Mouse (Mus musculus) frontal cortex, adult (tissue): ENCODE measurements around the gene Wwc1.

ENCODE experiments used
- ATAC-seq: cut with Nextera tagmentation; 2 replicates; pipeline ENCODE4 v1.9.2; 2017; ENCODE audit warnings: mild to moderate bottlenecking, moderate library complexity, mixed read lengths; ENCODE audit not compliant: low TSS enrichment

Gene Wwc1

GRCm38 (mm10) chr11:35973135-35973534 is 7.2 kb downstream of the Wwc1 start:
- ATAC-seq: no peak

- ATAC-seq: no peak
Measured at GRCm38 (mm10) chr11:35972270-35972931, 7.9 kb downstream of the Wwc1 start.

GRCm38 (mm10) chr11:35970806-35971705 is 9.3 kb downstream of the Wwc1 start:
- ATAC-seq: no peak

DNA sequence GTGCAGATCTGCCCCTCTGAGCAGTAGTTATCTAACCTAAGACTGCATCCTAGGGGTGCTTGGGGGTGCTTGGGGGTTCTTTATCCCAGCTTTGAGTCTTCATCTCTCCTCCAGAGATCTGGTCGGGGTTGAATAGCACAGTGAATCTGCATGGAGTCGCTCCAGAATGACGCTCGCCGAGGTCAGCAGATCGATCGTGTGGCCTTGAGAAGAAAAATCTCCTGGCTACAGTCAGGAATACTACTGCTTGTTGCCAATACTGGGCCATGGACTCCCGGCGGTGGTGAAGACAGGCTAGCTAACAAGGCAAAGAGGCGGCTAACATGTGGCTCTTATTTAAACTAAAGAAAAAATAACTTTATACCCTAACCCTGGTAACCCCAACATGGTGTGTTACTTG is 12.0 kb downstream of the Wwc1 start:
- ATAC-seq: no peak

DNA sequence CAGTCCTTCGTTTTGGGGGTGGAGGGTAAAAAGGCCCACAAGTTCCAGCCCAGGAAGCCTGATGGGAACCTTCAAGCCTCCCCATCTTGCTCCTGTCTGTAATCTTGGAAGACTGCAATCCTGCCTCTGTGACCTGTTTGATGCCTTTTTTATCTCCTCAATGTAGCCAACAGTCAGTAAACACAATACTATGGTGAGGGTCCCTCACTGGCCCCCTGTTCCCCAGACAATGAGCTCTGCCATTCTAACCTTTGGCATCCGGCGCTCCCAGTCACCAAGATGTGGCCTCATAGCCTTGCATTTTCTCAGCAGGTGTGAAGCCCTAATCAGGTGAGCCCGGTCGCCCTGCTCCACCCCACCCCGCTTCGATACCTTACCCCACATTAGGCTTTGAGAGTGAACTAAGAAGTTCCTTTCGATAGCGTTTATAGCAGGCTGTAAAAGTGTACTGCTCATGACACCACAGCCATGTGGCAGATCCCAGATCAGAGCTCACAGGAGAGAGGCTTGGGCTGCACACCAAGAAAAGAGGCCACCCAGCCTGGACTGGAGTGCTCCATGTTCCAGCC is 16.3 kb downstream of the Wwc1 start:
- ATAC-seq: no peak

GRCm38 (mm10) chr11:35963554-35963953 is 16.8 kb downstream of the Wwc1 start:
- no peak for ATAC-seq

DNA sequence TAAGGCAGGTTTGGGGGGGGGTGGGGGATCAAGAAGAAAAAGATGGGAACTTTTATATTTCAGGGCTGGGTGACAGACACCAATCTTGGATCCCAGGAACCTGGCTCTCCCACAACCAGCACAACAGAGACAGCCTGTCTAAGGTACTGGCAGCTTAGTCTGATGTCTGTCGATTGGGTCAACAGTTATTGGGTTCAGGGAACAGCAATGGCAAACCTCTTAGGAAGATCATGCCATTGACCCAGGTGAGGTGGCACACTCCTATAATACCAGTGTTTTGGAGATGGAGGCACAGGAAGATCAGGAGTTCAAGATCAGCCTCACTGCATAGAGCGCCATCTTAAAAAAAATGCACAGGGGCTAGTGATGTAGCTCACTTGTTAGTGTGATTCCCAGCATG is 17.9 kb downstream of the Wwc1 start:
- ATAC-seq: no peak

DNA sequence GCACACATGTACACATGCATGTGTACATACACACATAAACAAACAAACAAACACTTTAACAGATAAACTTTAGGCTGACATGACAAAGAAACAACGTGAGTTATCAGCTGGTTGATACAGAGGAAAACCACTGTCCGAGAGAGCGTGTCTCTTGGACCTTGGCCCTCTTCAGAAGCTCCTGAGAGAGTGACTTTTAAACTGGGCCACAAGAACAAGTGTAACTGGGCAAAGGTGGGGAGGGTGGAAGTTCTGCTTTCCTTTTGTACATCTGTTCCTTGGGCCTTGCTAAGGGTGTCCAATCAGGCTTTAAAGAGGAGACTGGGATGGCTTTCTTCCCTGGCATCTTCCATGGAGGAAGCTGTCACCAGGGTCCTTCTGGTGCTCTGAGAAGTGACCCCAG is 21.1 kb downstream of the Wwc1 start:
- ATAC-seq: no peak

DNA sequence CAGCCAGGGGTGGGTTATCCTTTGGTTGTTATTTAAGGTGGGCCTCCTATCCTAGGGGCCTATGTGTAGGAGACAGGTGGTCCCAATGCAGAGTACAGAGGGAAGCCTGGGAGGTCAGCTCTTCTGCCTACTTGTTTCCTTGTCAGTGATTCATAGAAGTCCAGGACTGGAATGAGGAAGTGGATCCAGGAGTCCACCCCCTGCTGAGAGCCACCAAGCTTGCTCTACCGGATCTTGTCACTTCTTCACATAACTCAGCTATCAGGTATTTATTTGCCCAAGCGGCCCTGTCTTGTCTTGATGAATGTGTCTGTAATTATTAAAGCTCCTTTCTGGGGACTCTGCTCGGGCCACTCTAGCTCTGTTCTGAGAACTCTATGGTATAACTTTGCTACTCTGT is 24.8 kb downstream of the Wwc1 start:
- no peak for ATAC-seq

DNA sequence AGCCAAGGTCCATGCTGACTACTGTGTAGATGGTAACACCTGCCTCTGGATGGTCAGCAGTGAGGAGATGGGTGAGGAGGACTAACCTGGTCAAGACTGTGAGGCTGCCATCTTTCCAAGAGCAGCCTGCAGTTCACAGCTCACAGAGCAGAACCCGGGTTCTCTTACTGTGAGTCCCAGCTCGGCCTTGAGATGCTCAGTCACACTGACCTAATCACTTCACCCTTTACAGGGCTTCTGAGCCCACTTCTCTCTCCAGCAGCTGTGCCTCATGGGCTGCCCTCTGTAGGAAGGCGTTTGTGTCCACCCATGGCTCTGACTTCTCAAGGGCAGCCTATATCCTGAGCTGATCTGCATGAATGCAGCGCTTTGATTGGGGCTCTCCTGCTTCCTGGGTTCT is 27.1 kb downstream of the Wwc1 start:
- ATAC-seq: no peak

DNA sequence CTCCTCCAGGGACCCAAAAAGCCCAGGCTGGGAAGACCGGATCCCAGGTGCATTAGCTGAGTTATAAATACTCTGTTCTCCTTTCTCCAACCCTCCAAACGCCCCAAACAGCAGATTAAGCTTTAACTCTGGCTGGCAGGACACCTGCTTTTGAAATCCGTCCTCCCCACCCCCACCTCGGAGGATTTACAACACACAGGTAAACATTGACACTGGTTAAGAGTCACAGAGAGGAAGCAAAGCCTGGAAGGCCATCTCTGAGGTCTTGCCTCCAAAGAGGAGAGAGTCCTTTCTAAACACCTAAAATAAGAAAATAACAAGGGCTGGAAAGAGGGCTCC is 28.6 kb downstream of the Wwc1 start:
- ATAC-seq: no peak

GRCm38 (mm10) chr11:35951058-35951726 is 29.1 kb downstream of the Wwc1 start:
- ATAC-seq: no peak

DNA sequence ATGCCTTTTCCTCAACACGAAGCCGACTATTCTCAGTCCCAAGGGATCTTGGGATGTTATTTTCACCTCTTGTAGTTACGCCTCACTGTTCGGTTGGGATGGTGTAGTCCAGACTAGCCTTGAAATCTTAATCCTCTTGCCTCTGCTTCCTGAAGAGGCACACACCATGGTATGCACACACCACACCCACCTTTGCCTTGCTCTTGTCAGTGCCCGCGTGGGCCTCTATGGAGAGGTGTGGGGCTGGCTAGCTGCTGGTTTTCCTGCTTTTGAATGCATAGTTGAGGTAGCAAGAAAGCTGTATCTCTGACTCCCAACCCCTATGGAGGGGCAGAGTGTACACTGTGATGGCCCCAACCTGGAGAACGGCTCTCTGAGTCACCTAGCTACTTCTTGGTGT is 29.9 kb downstream of the Wwc1 start:
- ATAC-seq: no peak

DNA sequence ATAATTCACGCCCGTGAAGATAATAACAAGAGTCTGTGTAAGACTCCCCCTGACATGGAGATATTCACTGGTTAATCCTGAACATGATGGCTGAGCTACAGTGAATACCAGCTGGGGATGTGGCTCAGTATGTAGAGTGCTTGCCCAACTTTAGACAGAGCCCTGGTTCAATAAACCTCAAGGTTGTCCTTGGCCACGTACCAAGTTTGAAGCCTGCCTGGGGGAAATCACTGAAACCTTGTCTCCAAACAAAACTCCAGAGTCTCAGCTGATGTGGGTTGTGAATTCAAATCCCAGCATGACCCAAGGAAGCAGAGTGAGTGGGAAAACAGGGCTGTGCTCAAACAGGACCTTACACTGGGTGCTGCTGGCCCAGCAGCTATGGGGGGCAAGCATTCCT is 30.3 kb downstream of the Wwc1 start:
- ATAC-seq: no peak

DNA sequence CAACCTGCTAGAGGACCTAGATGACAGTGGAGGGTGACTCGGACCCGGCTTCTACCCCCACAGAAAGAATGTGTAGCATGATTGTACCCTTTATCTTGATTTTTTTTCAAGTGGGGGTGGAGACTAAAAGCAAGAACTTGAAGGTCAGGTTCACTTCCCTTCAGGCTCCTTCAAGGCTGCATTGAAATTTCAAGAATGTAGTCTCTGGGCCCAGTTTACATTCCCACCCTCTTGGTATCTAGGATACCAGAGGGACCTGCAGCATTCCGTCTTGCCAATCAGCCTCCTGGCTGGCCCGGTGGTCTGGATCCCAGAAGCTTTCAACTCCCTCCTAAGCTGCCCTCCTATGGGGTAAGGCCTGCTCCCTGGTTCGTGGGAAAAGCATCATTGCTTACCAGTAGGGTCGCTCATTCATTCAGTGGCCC is 31.9 kb downstream of the Wwc1 start:
- no peak for ATAC-seq

GRCm38 (mm10) chr11:35947944-35948343 is 32.4 kb downstream of the Wwc1 start:
- ATAC-seq: no peak

DNA sequence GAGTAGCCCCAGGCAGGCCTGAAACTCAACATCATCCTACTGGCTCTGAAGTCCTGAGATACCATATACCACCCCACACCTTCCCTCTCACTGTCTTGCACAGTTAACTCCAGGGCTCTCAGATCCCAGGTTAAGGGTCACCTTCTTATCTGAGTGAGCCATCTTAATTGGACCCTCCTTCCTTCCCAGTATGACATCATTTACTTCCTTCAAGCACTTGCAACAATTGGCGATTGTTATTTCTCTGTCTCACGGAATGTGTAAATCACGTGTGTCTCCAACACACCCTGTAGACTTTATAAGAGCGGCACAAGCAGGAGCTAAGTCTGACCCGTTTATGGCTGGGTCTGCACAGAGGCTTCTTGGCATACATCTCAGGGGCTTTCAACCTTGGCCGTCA is 35.1 kb downstream of the Wwc1 start:
- no peak for ATAC-seq

GRCm38 (mm10) chr11:35941641-35942040 is 38.7 kb downstream of the Wwc1 start:
- ATAC-seq: no peak

GRCm38 (mm10) chr11:35941064-35941463 is 39.3 kb downstream of the Wwc1 start:
- no peak; the same call in 1 of the 2 replicates for ATAC-seq

- no peak for ATAC-seq
Measured at GRCm38 (mm10) chr11:35938790-35939385, 41.4 kb downstream of the Wwc1 start.

- no peak for ATAC-seq
Measured at GRCm38 (mm10) chr11:35935645-35936044, 44.7 kb downstream of the Wwc1 start.

- no peak for ATAC-seq
Measured at GRCm38 (mm10) chr11:35935133-35935532, 45.2 kb downstream of the Wwc1 start.
